Mouse (Mus musculus) forebrain, postnatal 0 days (tissue): Measurements from ENCODE around the gene Gm4450. TPM values are rescaled to one million over a fixed set of nuclear protein-coding genes. Genes with fewer than 3 reads are reported as not detected.

Experiments
- ATAC-seq: fragments of 200-750 bp; cut with Nextera tagmentation; 2 replicates; pipeline ENCODE4 v1.8.0; 2017; ENCODE audit warnings: mild to moderate bottlenecking, moderate library complexity
- DNase-seq: peaks from one replicate; pipeline ENCODE4 v3.0.0-alpha.2; 2015
- H3K27ac ChIP-seq: fragments of 300-500 bp; sonication (generic); 2 replicates; pipeline ENCODE4 v1.5.1; 2014; ENCODE audit warnings: low read depth, mild to moderate bottlenecking, antibody characterized with exemption, low read length, moderate library complexity, mixed read lengths
- H3K27me3 ChIP-seq: fragments of 300-500 bp; sonication (generic); 2 replicates; pipeline ENCODE4 v1.6.1; 2014; ENCODE audit warnings: mild to moderate bottlenecking, low read length, mixed read lengths; ENCODE audit not compliant: insufficient read depth
- H3K36me3 ChIP-seq: fragments of 300-500 bp; sonication (generic); 2 replicates; pipeline ENCODE4 v1.6.1; 2014; ENCODE audit warnings: mild to moderate bottlenecking, moderate library complexity; ENCODE audit not compliant: insufficient read depth
- H3K4me1 ChIP-seq: fragments of 300-500 bp; sonication (generic); 2 replicates; pipeline ENCODE4 v1.6.1; 2014; ENCODE audit warnings: antibody characterized with exemption; ENCODE audit not compliant: insufficient read depth
- H3K4me2 ChIP-seq: fragments of 300-500 bp; sonication (generic); 2 replicates; pipeline ENCODE4 v1.6.1; 2014; ENCODE audit warnings: low read depth, mild to moderate bottlenecking, moderate library complexity
- H3K4me3 ChIP-seq: fragments of 300-500 bp; sonication (generic); 2 replicates; pipeline ENCODE4 v1.5.1; 2014; ENCODE audit warnings: low read depth, low read length, mixed read lengths
- H3K9ac ChIP-seq: fragments of 300-500 bp; sonication (generic); 2 replicates; pipeline ENCODE4 v1.6.1; 2014; ENCODE audit warnings: mild to moderate bottlenecking
- H3K9me3 ChIP-seq: fragments of 300-500 bp; sonication (generic); 2 replicates; pipeline ENCODE4 v1.6.1; 2016; ENCODE audit warnings: low read length
- CTCF ChIP-seq: sonication (generic); IDR thresholded peaks from 2 replicates; pipeline ENCODE4 v1.5.1; 2016; ENCODE audit warnings: antibody characterized with exemption, control low read depth, low read depth
- WGBS: fragments of 180-500 bp; shearing (Covaris S2); extraction: QIAGEN DNeasy Blood & Tissue Kit; methylation state at CpG from one replicate; pipeline ENCODE4 v1.1.7; 2014; 5-methylcytosine and 5-hydroxymethylcytosine counted together
- polyA plus RNA-seq: library from polyadenylated mRNA; unstranded; fragments of >200 nt; fragmentation: Nextera tagmentation; extraction: Ambion mirVana; gene quantifications from 2 replicates; pipeline ENCODE4 v1.2.1, GENCODE M21; 2015
- total RNA-seq: library from RNA; depleted of rRNA; stranded (reverse); fragments of >200 nt; gene quantifications from 2 replicates; pipeline ENCODE4 v1.2.3, GENCODE M21; 2014

Gm4450 gene
- total and polyA plus RNA-seq, 2 experiments from 2014 or later, result not detected

DNA sequence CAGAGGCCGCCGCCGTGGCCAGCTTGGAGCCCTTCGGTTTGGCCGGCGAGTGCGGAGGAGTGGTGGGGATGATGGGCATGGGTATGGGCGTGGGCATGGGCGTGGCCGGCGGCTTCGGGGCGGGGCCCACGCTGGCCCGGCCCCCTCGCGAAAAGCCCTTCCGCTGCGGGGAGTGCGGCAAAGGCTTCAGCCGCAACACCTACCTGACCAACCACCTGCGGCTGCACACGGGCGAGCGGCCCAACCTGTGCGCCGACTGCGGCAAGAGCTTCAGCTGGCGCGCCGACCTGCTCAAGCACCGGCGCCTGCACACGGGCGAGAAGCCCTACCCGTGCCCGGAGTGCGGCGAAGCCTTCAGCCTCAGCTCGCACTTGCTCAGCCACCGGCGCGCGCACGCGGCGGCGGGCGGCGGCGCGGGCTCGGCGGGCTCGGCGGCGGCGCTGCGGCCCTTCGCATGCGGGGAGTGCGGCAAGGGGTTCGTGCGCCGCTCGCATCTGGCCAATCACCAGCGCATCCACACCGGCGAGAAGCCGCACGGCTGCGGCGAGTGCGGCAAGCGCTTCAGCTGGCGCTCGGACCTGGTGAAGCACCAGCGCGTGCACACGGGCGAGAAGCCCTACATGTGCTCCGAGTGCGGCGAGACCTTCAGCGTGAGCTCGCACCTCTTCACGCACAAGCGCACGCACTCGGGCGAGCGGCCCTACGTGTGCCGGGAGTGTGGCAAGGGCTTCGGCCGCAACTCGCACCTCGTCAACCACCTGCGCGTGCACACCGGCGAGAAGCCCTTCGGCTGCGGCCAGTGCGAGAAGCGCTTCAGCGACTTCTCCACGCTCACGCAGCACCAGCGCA lies 29.1 kb downstream of the Gm4450 start:
- H3K4me2 ChIP-seq, result peak overlapping the region; percentile 89
- peak overlapping the region; percentile 56 for H3K9ac ChIP-seq
- H3K9me3 ChIP-seq, result no peaks in the 10 kb centered on the region
- H3K4me1 ChIP-seq, result peaks cover 7% of the 10 kb centered on the region; the same call in 1 of the 2 replicates
- WGBS, result 6% methylated on average over 86 of the region's 110 CpGs
- DNase-seq (peak; percentile 76), ATAC-seq (peak; percentile 89)
- no peak overlapping the region; the same call in 1 of the 2 replicates for H3K27ac ChIP-seq
- H3K27me3 ChIP-seq, result peaks cover 10% of the 10 kb centered on the region
- H3K36me3 ChIP-seq, result 0 out of 2 replicates have a peak, but pooled peaks cover 7% of the 10 kb centered on the region
- no peak for TF ChIP-seq CTCF
- peak overlapping the region; percentile 55 for H3K4me3 ChIP-seq

DNA sequence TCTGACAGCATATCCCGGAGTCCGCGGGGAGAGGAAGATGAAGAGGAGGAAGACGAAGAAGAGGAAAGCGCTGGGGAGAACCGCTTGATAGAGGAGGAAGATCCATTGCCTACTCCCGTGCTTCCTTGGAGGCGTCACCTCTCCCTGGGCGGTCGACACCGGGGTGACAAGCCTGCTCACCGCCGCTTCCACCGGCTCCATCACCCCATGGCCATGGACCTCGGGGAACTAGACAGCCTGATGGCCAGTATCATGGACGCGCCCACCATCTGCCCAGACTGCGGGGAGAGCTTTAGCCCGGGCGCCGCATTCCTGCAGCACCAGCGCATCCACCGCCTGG lies 29.7 kb downstream of the Gm4450 start:
- no peak for DNase-seq
- TF ChIP-seq CTCF, result no peak
- Histone ChIP-seq H3K27me3 (peaks cover 10% of the 10 kb centered on the region), H3K9me3 (no peaks in the 10 kb centered on the region), H3K27ac (peak overlapping the region; percentile 1; the same call in 1 of the 2 replicates), H3K4me1 (peaks cover 7% of the 10 kb centered on the region; the same call in 1 of the 2 replicates), H3K36me3 (0 out of 2 replicates have a peak, but pooled peaks cover 7% of the 10 kb centered on the region), H3K4me2 (peak overlapping the region; percentile 89), H3K4me3 (peak overlapping the region; percentile 55), H3K9ac (peak overlapping the region; percentile 56)
- WGBS, result 4% methylated on average over 23 of the region's 23 CpGs
- no peak for ATAC-seq

- H3K27ac ChIP-seq, result no peak overlapping the region
- H3K4me3 ChIP-seq, result no peak overlapping the region
- H3K9me3 ChIP-seq, result no peaks in the 10 kb centered on the region
- H3K4me1 ChIP-seq, result peaks cover 7% of the 10 kb centered on the region; the same call in 1 of the 2 replicates
- H3K9ac ChIP-seq, result peak overlapping the region; percentile 56; the same call in 1 of the 2 replicates
- peak overlapping the region; percentile 89 for H3K4me2 ChIP-seq
- DNase-seq (no peak), ATAC-seq (no peak)
- H3K36me3 ChIP-seq, result 0 out of 2 replicates have a peak, but pooled peaks cover 7% of the 10 kb centered on the region
- WGBS, result 41% methylated on average over 5 of the region's 5 CpGs
- no peak for TF ChIP-seq CTCF
- H3K27me3 ChIP-seq, result peaks cover 10% of the 10 kb centered on the region
These were observed 30.2 kb downstream of the Gm4450 start for GRCm38 (mm10) chr3:98426749-98427148.

DNA sequence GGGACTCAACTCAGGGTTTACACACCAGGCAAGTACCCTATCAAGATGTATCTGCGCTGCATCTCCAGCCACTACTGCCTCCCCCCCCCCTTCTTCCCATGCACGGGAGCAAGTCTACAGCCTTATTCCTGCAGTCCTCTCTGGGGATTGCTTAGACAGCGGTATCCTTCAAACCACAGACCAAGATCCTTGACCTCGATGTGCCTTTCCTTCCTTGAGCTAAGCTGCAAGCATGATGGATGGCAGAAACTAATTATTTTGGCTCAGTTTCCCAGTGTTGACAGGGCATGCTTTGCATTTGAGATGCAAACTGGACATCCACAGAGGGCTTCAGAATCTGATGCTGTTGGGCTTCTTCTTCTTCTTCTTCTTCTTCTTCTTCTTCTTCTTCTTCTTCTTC lies 34.0 kb downstream of the Gm4450 start:
- no peaks in the 10 kb centered on the region for H3K9me3 ChIP-seq
- H3K4me2 ChIP-seq, result no peak overlapping the region
- no peak overlapping the region for H3K4me3 ChIP-seq
- ATAC-seq, result no peak
- H3K9ac ChIP-seq, result no peak overlapping the region
- no peak for DNase-seq
- TF ChIP-seq CTCF, result no peak
- H3K36me3 ChIP-seq, result 0 out of 2 replicates have a peak, but pooled peaks cover 7% of the 10 kb centered on the region
- no peak overlapping the region for H3K27ac ChIP-seq
- peaks cover 7% of the 10 kb centered on the region; the same call in 1 of the 2 replicates for H3K4me1 ChIP-seq
- 93% methylated on average over 4 of the region's 4 CpGs for WGBS
- H3K27me3 ChIP-seq, result no peaks in the 10 kb centered on the region

DNA sequence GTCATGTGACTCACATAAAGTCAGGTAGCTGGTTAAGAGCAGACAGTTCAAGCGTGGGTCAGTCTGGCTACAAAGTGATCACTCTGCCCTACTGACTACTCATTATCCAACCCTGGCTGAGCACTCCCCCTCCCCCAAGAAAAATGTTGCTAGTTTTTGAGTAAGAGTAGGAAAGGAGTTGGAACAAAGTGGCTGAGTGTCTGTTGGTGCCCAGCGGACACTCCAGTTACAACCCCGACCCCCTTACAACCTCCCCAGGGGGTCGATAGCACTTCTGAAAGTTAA lies 37.2 kb downstream of the Gm4450 start:
- no peak for TF ChIP-seq CTCF
- WGBS, result 52% methylated on average over 4 of the region's 4 CpGs
- no peak overlapping the region for H3K9ac ChIP-seq
- ATAC-seq, result no peak
- H3K4me2 ChIP-seq, result no peak overlapping the region
- no peaks in the 10 kb centered on the region for H3K27me3 ChIP-seq
- no peak for DNase-seq
- H3K4me3 ChIP-seq, result no peak overlapping the region
- no peaks in the 10 kb centered on the region for H3K4me1 ChIP-seq
- H3K9me3 ChIP-seq, result no peaks in the 10 kb centered on the region
- no peaks in the 10 kb centered on the region for H3K36me3 ChIP-seq
- no peak overlapping the region for H3K27ac ChIP-seq

DNA sequence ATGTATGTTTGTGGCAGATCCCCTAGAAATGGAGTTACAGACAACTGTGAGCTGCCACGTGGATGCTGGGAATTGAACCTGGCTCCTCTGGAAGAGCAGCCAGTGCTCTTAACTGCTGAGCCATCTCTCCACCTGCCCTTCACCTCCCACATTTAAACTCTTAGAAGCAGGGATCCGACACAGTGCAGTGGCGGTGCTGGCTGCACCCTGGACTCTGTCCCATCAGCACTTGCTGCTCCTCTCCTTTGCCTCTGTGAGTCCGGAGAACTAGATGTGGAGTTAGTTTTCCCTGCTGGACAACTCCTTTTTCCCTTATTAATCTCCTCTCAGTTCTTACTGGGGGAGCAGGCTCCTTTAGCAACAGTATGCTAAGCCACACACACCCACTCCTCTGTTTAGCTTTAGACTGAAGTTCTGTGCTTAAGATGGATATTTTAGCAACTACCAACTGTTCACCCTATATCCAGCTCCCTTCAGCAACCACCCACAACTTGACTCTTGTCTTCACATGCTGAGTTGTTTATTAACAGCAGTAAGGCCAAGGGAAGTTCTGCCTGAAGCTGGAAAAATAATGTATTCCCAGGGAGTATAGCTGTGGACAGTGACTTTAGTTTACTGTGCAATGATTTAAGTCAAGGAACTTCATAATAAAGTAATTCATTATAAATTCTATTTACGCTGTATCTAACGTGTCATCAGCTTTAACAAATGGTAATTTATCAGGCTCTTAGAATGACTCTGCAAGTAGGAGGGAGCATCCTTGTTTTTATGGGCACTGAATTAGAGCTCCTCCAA lies 37.7 kb downstream of the Gm4450 start:
- Histone ChIP-seq H3K4me3 (no peak overlapping the region), H3K27me3 (no peaks in the 10 kb centered on the region), H3K4me2 (no peak overlapping the region), H3K36me3 (no peaks in the 10 kb centered on the region), H3K4me1 (no peaks in the 10 kb centered on the region), H3K27ac (no peak overlapping the region), H3K9ac (no peak overlapping the region), H3K9me3 (no peaks in the 10 kb centered on the region)
- ATAC-seq (no peak), DNase-seq (no peak)
- 70% methylated on average over 6 of the region's 6 CpGs for WGBS
- TF ChIP-seq CTCF, result no peak

- 41% methylated on average over 4 of the region's 4 CpGs for WGBS
- no peaks in the 10 kb centered on the region for H3K27me3 ChIP-seq
- no peak overlapping the region for H3K27ac ChIP-seq
- DNase-seq (peak; percentile 55), ATAC-seq (peak; percentile 66)
- no peaks in the 10 kb centered on the region for H3K9me3 ChIP-seq
- H3K4me2 ChIP-seq, result no peak overlapping the region
- H3K36me3 ChIP-seq, result no peaks in the 10 kb centered on the region
- no peak for TF ChIP-seq CTCF
- no peak overlapping the region for H3K4me3 ChIP-seq
- H3K4me1 ChIP-seq, result no peaks in the 10 kb centered on the region
- H3K9ac ChIP-seq, result no peak overlapping the region
These were observed 39.6 kb downstream of the Gm4450 start for GRCm38 (mm10) chr3:98417328-98417727.
